Mouse (Mus musculus): ENCODE measurements at regions not wholly inside any gene's neighbourhood (a gene's known extent, or its start where the extent isn't known, plus 50 kb on each side); places are given as distances from the start of the nearest gene placed in this dataset.

DNA sequence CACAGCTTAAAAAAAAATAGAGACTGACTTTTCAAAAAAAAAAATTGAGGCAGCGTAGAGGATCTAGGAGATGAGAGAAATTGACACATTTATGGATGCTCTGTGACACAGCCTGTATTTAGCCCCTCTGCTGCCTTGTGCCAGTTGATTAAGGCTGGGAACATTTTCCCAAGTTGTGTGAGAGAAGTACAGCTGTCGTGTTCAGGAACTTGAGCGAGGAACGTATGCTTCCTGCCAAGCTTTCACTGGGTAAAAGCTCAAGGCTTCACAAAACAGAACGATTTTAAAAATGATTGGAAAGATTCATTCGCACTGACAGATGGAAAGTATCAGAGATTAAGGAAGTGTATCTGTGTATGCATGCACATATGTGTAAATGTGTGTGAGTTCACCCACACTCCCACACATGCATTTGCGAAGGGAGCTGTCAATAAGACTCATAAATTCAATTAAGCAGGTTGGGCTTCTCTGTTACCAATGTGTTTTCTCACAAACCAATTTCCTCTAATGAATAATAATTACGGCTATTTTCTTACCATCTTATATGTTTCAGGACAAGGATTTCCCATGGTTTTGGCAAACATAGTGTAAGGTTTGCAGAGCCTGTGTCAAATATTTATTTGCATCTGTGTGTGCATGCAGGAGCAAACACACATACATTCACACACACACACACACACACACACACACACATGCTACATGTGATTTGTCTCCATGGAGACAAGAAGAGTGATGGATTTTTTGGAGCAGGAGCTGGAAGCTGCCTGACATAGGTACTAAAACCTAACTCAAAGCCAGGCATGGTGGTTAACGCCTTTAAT lies 662.9 kb upstream of the Kirrel3 start:
- no peak for DNase-seq

DNA sequence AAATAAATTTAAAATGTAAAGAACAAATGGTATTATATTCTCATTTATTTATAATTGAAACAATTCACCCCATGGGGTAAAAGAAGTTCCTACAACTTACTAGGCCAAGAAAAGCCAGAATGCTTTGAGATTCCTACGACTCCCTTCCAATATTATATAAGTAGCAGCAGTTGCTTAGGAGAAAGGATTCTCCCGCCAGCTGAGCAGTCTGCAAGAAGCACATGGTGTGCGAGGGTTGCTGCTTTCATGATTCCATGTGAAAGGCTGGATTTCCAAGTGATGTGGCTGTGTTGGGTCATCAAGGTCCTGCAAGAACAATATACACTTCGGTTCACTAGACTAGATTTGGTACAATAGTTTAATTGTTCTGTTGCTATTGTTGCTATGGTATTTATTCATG lies 659.6 kb upstream of the Kirrel3 start:
- DNase-seq, result no peak

DNA sequence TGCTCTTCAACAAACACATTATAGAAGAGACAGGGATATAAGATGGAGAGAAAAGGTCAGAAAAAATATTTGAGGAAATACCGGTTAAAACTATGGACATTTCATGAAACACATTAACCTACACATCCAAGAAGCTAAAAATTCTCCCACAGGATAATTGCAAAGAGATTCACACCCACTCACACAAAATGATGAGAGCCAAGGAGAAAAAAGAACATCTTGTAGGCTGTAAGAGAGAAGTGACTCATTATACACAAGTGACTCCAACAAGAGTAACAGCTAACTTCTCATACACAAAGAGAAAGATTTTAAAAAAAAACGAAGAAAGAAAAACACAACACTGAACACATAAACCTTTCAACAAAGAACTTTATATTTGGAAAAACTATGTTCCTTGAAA lies 658.3 kb upstream of the Kirrel3 start:
- DNase-seq, result no peak

DNA sequence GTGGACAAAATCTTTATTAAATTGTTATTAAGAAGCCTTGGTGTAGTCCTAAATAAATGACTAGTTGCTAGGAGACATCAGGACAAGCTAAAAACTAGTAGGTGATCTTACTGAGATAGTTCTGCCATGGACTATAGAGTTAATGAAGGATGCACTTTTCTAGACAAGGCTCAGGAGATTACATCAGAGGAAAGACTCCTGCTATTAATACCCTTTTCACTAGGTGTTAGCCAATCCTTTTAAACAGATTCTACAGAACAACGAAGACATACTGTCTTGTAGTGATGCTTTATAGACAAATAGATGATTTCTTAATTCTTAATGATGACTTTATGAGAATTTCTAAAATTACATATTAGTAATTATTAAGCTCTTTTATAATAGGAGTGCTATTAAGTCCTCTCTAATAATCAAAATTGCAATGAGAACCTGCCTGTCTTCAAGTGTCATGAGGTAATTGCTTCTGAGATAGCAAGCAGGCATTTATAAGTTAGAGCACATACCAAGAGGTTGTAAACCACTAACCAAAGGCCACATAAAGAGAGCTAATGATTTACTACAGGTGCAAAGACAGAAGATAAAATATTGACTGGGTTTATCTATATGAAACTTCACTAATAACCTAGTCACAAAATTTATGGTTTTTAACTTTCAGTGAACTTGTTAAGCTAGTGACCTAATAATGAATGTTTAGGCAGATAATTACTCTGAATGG lies 647.9 kb upstream of the Kirrel3 start:
- no peak for DNase-seq

DNA sequence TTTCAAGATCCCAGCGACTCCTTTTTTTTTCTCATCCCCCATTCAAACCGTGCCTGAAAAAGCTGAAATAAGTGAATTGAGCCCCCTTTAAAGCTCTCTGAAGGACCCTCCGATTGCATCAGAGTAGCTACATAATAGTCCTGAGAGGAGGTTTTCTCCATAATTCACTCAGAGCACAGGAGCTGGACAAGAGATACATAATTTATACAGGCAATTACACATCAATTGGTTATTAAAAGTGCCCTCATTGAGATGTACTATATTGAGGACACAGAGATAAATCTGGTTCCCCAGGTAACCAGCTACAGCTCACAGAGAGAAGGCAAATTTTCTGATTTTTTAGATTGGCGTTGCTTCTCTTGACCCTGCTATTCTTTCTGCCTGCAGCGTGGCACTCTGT lies 636.1 kb upstream of the Kirrel3 start:
- no peak for DNase-seq

DNA sequence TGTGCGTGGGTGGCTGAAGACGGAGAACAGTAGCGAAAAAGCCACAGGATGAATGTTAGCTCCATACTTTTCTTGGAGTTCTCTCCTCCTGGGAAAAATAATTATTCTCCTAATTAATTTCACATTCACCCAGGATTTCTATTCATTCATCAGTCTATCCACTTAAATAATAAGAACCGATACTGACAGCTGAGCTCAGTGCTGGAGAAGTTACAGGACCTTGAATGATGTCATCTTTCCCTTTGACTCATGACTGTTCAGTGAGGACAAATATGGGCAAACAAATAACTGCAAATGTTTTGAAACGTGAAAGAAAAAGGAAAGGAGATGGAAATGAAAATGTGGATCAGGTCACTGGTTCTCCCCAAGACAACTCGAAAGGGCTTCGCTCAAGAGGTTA lies 635.7 kb upstream of the Kirrel3 start:
- no peak for DNase-seq

DNA sequence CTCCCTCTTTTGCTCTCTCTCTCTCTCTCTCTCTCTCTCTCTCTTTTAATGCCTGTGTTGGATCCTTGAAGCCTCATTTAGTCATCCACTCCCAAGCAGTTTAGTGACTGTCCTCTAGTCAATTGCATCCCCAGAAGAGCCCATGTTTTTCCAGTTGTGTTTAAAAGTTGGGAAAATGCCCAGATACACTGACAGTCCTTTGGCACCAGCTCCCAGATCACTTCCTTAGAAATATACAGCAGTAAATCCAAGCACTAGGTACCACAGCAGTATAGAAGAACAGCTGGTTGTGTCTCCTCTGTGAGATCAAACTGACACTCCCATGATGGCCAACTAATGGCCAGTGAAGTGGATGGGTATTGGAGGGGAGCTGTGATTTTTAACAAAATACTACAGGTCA lies 634.7 kb upstream of the Kirrel3 start:
- DNase-seq, result no peak

DNA sequence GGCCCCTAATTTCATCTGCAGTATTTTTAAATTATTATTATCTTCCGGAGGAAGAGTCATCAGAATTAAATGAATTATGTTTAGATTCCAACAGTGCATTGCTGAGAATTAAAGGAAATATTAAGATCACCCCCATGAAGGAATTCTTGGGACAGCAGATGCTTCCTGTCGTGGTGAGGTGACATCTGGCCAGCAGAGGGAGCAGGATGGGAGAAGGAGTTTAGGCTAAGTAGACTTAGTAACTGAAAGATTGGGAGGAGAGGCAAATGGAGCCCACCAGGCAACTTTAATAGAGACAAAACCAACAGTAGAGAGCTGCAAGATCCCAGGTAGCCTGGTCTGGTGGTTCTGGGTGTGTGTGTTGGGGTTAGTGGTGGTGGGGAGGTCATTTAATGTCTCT lies 629.5 kb upstream of the Kirrel3 start:
- no peak for DNase-seq

DNA sequence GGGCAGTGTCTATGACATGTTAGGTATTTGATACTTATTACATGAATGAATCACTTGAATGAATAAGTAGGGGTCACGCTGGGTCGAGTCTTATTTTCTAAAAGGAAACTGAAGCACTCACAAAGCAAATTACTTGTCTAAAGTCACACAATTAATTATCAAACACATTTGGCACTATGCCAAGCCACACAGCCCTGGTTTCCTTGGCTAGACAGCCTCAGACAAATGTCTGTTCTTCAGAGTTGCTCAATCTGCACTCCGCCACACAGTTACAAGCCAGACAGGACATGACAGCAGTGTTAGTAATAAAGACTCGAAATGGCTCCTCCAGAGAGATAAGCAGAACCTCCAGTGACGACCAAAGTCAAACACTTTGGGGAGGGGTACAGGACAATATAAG lies 627.2 kb upstream of the Kirrel3 start:
- DNase-seq, result no peak

DNA sequence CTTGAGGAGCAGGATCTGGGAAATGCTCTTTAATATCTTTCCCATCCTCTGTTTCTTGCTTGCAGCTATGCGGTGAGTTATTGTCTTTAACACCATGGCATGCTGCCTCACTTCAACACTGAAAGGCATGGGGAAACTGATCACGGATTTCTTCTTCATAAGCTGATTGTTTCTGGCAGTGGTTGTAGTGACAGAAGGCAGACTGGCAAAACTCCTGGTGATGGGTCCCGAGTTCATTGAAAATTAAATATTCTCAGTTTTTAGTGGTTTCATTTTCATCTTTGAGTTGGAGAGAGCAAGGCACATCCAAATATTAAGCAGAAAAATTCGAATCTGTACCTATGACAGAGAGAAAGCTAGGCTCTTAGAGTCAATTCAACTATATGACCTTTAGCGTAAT lies 617.0 kb upstream of the Kirrel3 start:
- DNase-seq, result no peak

DNA sequence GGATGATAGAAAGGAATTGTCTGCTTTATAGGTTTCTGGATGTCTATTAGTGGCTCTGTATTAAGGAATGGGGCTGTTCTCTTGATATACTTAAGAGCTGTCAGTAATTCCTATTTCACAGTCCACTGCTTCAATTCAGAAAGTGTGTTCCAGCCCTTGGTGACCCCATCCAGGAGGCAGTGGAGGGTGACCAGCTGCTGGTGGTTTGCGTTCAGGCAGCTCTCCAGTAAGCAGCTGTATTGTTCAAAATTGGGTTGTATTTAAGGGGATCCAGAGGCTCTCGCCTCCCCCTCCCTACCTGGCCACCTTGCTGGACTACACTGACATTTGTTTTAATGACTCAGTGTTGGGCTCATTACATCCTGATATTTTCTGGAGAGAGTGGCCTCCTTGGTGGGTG lies 598.4 kb upstream of the Kirrel3 start:
- DNase-seq, result no peak

DNA sequence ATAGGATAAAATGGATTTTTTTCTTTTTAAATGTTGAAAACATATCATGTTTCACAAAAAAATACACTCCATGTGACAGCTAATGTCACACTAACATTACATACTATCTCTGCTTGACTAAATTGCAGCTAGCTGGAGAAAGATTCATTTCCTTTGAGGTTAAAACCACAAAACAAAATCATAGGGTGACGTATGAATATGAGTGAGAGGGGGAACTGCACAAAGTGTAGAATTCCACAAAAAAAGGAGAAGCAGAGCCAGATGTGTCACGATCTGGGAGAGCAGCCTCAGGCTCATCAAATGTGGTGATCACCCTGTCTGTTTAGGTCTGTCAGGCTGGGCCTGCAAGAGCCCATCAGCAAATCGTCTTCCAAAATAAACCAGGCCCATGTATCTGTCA lies 593.7 kb upstream of the Kirrel3 start:
- no peak for DNase-seq

DNA sequence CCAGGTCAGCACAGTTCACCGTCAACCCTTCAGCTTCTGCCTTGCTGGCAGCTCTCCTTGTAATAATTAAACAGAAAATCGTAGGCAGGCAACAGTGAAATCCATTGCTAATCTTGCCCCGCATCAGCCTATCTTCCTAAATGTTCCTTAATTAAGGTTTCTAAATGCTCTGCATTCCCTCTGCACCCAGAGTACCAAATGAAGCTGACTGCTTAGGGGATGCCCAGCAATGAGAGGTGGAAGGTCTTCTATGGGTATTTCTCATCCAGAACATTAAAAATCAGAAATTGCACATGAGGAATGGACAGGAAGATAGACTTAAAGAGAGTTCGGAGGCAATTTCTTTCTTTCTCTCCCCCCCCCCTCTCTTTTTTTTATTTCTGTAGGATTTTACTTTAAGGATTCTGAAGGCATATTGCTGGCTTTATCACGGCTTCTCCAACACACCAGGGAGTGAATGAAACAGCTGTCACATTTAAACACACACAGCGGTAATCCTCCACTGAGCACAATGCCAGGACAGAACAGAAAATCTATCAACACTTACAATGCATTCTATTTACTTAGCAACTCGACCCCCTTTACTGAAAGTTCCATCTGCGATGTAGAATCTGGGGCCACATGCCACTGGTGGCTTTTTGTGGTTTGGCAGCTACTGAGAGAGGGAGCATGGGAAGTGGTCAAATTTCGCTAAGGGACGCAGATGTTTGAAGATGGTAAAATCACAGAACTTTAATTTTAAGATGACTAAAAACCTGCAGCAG lies 584.2 kb upstream of the Kirrel3 start:
- no peak for DNase-seq

DNA sequence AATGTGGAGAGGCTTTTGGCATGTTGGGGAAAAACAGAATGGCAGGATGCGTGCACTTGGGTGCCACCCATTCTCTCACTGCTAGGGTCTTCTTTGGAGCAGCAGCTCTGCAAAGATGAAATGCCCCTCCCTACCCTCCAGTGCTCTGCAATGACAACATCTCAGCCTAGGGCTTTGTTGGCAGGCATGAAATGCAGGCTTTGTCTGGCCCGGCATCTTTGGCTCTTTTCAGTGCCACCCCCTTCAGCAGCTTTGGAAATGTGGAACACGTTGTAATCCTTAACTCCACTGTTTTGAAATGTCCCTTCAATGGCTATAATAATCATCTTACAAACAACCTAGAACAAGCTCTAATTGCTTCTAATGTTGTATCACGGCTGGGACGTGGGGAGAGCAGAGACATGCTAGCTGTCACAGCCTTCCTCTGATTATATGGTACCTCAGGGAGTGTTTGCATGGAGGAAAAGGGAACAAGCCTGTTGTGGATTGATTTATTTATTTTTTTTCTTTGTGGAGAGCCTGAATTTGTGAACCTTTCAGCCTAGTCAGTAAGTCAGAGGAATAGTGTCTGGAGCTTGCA lies 581.6 kb upstream of the Kirrel3 start:
- DNase-seq, result no peak

DNA sequence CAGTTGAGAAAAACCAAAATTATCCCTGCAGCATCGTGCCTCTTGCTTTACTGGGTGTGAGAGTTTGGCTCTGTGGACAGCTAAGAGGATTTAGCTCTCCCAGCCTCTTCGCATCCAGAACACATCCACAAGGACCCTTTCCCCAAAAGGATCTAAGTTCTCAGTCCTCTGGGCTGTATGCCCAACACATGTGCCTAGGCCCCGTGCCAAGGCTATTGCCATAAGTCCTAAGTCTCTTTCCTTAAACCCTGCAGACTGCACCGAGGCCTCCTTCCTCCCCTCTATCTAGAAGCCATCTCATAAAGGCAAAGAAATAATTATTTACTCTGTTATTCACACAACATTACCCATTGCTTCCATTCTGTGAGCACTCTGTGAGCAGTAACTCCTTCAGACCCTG lies 570.8 kb upstream of the Kirrel3 start:
- DNase-seq, result no peak

DNA sequence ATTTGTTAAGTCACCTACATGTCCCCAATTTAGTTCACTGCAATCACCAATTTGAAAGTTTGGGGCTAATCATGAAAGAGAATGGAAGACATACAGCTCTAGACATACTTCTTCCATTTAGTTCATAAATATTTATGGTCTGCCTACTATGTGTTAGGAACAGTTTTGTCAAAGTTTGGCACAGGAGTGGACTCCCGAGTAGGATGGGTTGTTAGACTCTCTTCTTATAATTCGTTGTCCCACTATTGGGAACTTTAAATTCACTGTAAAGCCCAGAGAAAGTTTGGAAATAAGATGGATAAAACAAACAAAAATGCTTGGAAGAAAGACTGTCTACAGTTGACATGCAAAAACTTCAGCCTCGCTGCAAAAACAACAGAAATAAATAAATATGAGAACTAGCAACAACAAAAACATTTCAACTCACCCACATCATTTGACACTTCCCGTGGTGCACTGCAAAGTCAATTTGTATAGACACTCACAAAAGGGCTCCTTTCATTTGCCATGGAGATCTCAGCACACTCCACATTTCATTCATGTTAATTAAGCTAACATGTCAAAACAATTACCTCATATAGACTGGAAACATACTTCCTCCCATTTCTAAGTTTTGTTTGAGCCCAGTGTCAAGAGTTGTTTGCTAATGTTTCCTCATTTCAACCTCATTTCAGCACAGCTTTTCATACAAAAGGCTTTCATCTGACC lies 570.2 kb upstream of the Kirrel3 start:
- no peak for DNase-seq

DNA sequence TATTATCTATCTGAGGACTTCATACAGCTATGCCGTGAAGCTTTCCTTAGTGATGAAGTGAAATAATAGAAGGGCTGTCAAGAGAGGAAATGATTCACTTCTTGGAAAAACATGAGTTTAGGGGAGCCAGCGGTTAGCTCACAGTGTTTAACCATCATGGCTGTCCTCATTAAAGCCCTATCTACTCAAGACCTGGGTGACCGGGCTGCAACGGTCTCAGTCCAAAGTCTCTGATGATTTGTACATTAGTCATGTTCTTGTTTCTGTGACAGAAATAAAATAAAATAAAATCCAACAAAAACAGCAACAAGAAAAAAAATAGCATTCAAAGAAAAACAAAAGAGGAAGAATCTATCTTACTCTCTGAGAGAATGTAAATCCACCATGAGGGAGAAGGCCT lies 555.4 kb upstream of the Kirrel3 start:
- DNase-seq, result no peak

DNA sequence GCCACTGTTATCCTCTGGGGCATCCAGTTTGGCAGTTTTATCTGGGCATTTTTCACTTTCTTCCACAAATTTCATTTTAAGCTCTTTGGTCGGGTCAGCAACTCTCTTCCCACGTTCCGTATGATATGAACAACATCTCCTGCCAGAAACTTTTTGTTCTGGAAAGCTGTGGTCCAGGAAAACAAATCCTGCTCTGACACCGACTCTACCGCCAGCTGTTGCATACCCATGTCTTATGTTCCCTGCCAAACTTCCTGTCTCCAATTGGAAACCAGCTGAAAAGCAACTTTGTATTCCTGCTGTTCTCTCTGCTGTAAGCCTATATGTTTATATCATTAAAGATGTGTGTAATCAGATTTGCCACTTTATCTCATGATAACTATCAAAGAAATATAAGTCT lies 551.6 kb upstream of the Kirrel3 start:
- DNase-seq, result no peak

DNA sequence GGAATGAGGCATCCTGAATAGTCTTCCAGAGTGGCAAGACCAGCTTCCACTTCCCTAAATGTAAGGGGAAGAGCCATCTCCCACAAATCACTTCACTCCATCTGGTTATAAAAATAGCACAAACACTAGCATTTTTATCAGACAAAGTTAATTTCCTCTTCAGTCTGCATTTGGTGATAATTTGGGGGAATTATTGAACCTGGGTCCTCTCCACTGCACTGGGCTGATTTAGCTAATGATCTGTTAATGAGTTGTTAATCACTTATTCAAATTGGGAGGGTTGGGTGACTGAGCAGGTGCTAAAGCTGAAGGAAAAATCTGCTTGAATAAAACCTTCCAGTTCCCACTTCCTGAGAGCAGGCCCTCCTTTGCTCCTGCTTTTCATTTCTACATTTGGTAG lies 531.4 kb upstream of the Kirrel3 start:
- DNase-seq, result no peak

All from cerebellum, adult 9-11 months (tissue).